Mouse (Mus musculus): Measurements from ENCODE around the gene Itgb1bp2. TPM values are rescaled to one million over a fixed set of nuclear protein-coding genes. Genes with fewer than 3 reads are reported as not detected.
A peak's percentile ranks its signal among the peaks of the same experiment; 100 is the strongest.
"Not testable (repeated sequence)": the region's sequence is repeated elsewhere in the genome, so short reads cannot be mapped to it uniquely, and the experiment has no call there.

Gene Itgb1bp2
- total RNA-seq, 2 experiments from 2014 or later = 0.68 to 1.2 TPM

- intact Hi-C loops (cut with DNase I) = no loop called here
- TF ChIP-seq CTCF (IDR thresholded peaks at IDR 0.05) = no peak
- no peak overlapping the region for H3K27ac ChIP-seq
Observed at GRCm38 (mm10) chrX:101451591-101451990, 2.7 kb downstream of the Itgb1bp2 start.

GRCm38 (mm10) chrX:101472202-101472601, 23.3 kb downstream of the Itgb1bp2 start:
- intact Hi-C loops (cut with DNase I) = no loop called here
- no peak overlapping the region for H3K4me3 ChIP-seq
- TF ChIP-seq CTCF (IDR thresholded peaks at IDR 0.05) = no peak
- H3K27ac ChIP-seq = no peak overlapping the region
- no peak for DNase-seq (ENCODE audit: extremely low spot score in 1 of 2, low spot score in 2 of 2)

More at GRCm38 (mm10) chrX:101451591-101451990, 2.7 kb downstream of the Itgb1bp2 start:
- no peak overlapping the region for H3K4me3 ChIP-seq
- no peak for DNase-seq (ENCODE audit: extremely low spot score in 1 of 2, low spot score in 2 of 2)

- intact Hi-C loops (cut with DNase I) = no loop called here
- no peak for DNase-seq (ENCODE audit: extremely low spot score in 1 of 2, low spot score in 2 of 2)
- Histone ChIP-seq H3K4me3 (no peak overlapping the region), H3K27ac (no peak overlapping the region)
- no peak for TF ChIP-seq CTCF (IDR thresholded peaks at IDR 0.05)
Observed at GRCm38 (mm10) chrX:101481604-101482350, 32.9 kb downstream of the Itgb1bp2 start.

GRCm38 (mm10) chrX:101486487-101487152, 37.7 kb downstream of the Itgb1bp2 start:
- not testable (repeated sequence) for H3K27ac ChIP-seq, H3K4me3 ChIP-seq
- DNase-seq (ENCODE audit: extremely low spot score in 1 of 2, low spot score in 2 of 2) = peak; percentile 35
- intact Hi-C loops (cut with DNase I) = loop anchor here (5.0 kb wide), 1 partner anchor 354 kb away; no protein-coding TSS in a partner anchor
- TF ChIP-seq CTCF (IDR thresholded peaks at IDR 0.05) = peak; percentile 72

Other genes starting within 250 kb of the Itgb1bp2 start
- gene Snx12, start 226.5 kb upstream of the Itgb1bp2 start, total RNA-seq (2021) = 10 to 100 TPM; 76.8 to 81.7 TPM
- 10 to 100 TPM; 16.6 to 18.1 TPM for gene Foxo4, start 194.6 kb upstream of the Itgb1bp2 start, total RNA-seq (2021)
- not detected for gene Gm614, start 185.1 kb upstream of the Itgb1bp2 start, total RNA-seq (2021)
- gene Il2rg, start 180.8 kb upstream of the Itgb1bp2 start, total RNA-seq (2021) = 1 to 10 TPM; 1.4 to 2.0 TPM
- not detected for gene Gm20489, start 180.1 kb upstream of the Itgb1bp2 start, total RNA-seq (2021)
- gene Med12, start 175.1 kb upstream of the Itgb1bp2 start, total RNA-seq (2021) = 10 to 100 TPM; 21.8 to 25.8 TPM
- 100 to 1,000 TPM; 159 to 160 TPM for gene Nlgn3, start 149.9 kb upstream of the Itgb1bp2 start, total RNA-seq (2021)
- 1 to 10 TPM; 6.4 to 8.8 TPM for gene Gjb1, start 72.7 kb upstream of the Itgb1bp2 start, total RNA-seq (2021)
- gene Zmym3, start 28.2 kb upstream of the Itgb1bp2 start, total RNA-seq (2021) = 100 to 1,000 TPM; 142 to 174 TPM
- gene Nono, start 19.8 kb upstream of the Itgb1bp2 start, total RNA-seq (2021) = 100 to 1,000 TPM in 1 of 2 experiments, 10 to 100 TPM in 1; 98.2 to 123 TPM
- 10 to 100 TPM; 53.2 to 53.5 TPM for gene Taf1, start 83.6 kb downstream of the Itgb1bp2 start, total RNA-seq (2021)
- gene Ogt, start 191.0 kb downstream of the Itgb1bp2 start, total RNA-seq (2021) = 100 to 1,000 TPM; 232 to 236 TPM

Measured in left cerebral cortex, adult 2 months (tissue).